Mouse (Mus musculus): ENCODE measurements around the gene Lpcat2.

GRCm38 (mm10) chr8:92854673-92855072 is 466 bp upstream of the Lpcat2 start:
- no peak for TF ChIP-seq MAX (IDR thresholded peaks at IDR 0.05)
- TF ChIP-seq CEBPB (IDR thresholded peaks at IDR 0.05; ENCODE audit: low read depth), result no peak
- no peak for TF ChIP-seq CTCF (IDR thresholded peaks at IDR 0.05; ENCODE audit: control insufficient read depth, insufficient read depth, insufficient read length)
- TF ChIP-seq USF1 (IDR thresholded peaks at IDR 0.05; ENCODE audit: low read depth), result no peak
- no peak for TF ChIP-seq MYOG (IDR thresholded peaks at IDR 0.05; ENCODE audit: control insufficient read depth, extremely low read depth, insufficient read length)

Data from C2C12 (cell line).